26 mouse cellular contexts compared by ENCODE assay signal in genomic region chr5:116449522-116450225, GRCm38 (mm10). TPM values are rescaled to one million over a fixed set of nuclear protein-coding genes. Genes with fewer than 3 reads are reported as not detected.
DNase-seq lines count a peak whose midpoint lies in the region; ATAC-seq and TF ChIP-seq lines count a peak whose summit lies in the region.
"Had no signal": no experiment of that assay in that cellular context is flagged by ENCODE, and none has a peak within 500 bp of the region (broad histone marks: within the 10 kb centered on the region; RNA-seq: fewer than 3 reads in every experiment).

No protein-coding gene starts in this region.

- H3K4me1 ChIP-seq in E14TG2a.4 (replicated peaks; ENCODE audit: low read depth, low read length), result peaks cover 89% of the 10 kb centered on the region
- H3K4me1 ChIP-seq in heart, embryonic 14.5 days (ENCODE audit: control insufficient read depth in 2 of 2, insufficient read depth in 2 of 2, low read length in 2 of 2), result peaks cover 28 to 44% of the 10 kb centered on the region in 2 experiments
- H3K4me1 ChIP-seq: liver, embryonic 13.5 days had no signal

- H3K27ac ChIP-seq in heart, embryonic 14.5 days (replicated peaks in 1 of 2; ENCODE audit: control insufficient read depth in 1 of 2, insufficient read depth in 1 of 2, low read depth in 2 of 2, low read length in 2 of 2), result no peak overlapping the region
- H3K27ac ChIP-seq: embryonic facial prominence, embryonic 15.5 days; hindbrain, embryonic 14.5 days; kidney, postnatal 0 days; liver, embryonic 13.5 days; midbrain, embryonic 12.5 days had no signal

- no peak for ATAC-seq in heart, embryonic 14.5 days (ENCODE audit: insufficient number of reproducible peaks, insufficient read depth, low FRiP score, low read depth)
- ATAC-seq in cerebellum, adult (ENCODE audit: insufficient number of reproducible peaks, low FRiP score, low TSS enrichment), result no peak
- ATAC-seq: CD4-positive, CD25-positive, alpha-beta regulatory T cell, adult 4 months; inflammation-experienced regulatory T-cells, adult 6 months had no signal

- 11% methylated on average over 8 of the region's 8 CpGs for WGBS in heart, embryonic 14.5 days

- TF ChIP-seq CTCF in E14TG2a.4 (conservative IDR thresholded peaks at IDR 0.05; ENCODE audit: low read length), result no peak

- H3K9ac ChIP-seq in heart, embryonic 14.5 days (ENCODE audit: low read length), result no peak overlapping the region
- H3K9ac ChIP-seq: embryonic facial prominence, embryonic 15.5 days; hindbrain, embryonic 14.5 days; liver, embryonic 13.5 days; midbrain, embryonic 12.5 days had no signal

- no peaks in the 10 kb centered on the region; the same call in 1 of the 2 replicates for H3K27me3 ChIP-seq in E14TG2a.4 (ENCODE audit: insufficient read depth, low read length)
- no peaks in the 10 kb centered on the region for H3K27me3 ChIP-seq in heart, embryonic 14.5 days (ENCODE audit: control insufficient read depth, insufficient read depth, low read length)

- H3K4me3 ChIP-seq in E14TG2a.4 (replicated peaks; ENCODE audit: low read length), result peak overlapping the region; percentile 32
- H3K4me3 ChIP-seq in heart, embryonic 14.5 days (ENCODE audit: control insufficient read depth in 1 of 2, insufficient read depth in 1 of 2, low read depth in 1 of 2, low read length in 2 of 2), result no peak overlapping the region
- H3K4me3 ChIP-seq: embryonic facial prominence, embryonic 15.5 days; liver, embryonic 13.5 days; midbrain, embryonic 12.5 days had no signal

- peak; percentile 93 for DNase-seq in heart, adult 11 months
- no peak for DNase-seq in heart, postnatal 4 days
- peak; percentile 57 for DNase-seq in heart, adult 8-10 months (ENCODE audit: low spot score)
- no peak for DNase-seq in liver
- no peak for DNase-seq in kidney, postnatal 14 days
- DNase-seq: adrenal gland, adult 2 months; cerebellum, adult 8-10 months; cerebellum, postnatal 36 days; embryo, embryonic 11 days; gastrocnemius, postnatal 25 days; kidney, adult 18-20 months; left cerebral cortex, postnatal 4 days; liver, embryonic 13.5 days; lung, adult 2 months had no signal

- H3K36me3 ChIP-seq in E14TG2a.4 (ENCODE audit: insufficient read depth, low read length), result no peaks in the 10 kb centered on the region
- no peaks in the 10 kb centered on the region for H3K36me3 ChIP-seq in heart, embryonic 14.5 days (ENCODE audit: control insufficient read depth, insufficient read depth, low read length)
- H3K36me3 ChIP-seq: embryonic facial prominence, embryonic 15.5 days; liver, embryonic 13.5 days had no signal

- H3K4me2 ChIP-seq in heart, embryonic 14.5 days (ENCODE audit: low read length), result peak overlapping the region; percentile 31
- H3K4me2 ChIP-seq: hindbrain, embryonic 14.5 days; midbrain, embryonic 12.5 days had no signal

- no peaks in the 10 kb centered on the region for H3K9me3 ChIP-seq in E14TG2a.4 (ENCODE audit: low read length)
- H3K9me3 ChIP-seq in heart, embryonic 14.5 days (ENCODE audit: control insufficient read depth, low read length), result no peaks in the 10 kb centered on the region
- H3K9me3 ChIP-seq: embryonic facial prominence, embryonic 15.5 days; liver, embryonic 13.5 days; midbrain, embryonic 12.5 days had no signal

RNA-seq across cellular contexts. Expression of gene Hspb8, which starts 27.0 kb away (rescaled TPM):
- 10 to 100 TPM; 75.1 to 75.9 TPM for total RNA-seq in heart, postnatal 4 days (2021)
- total RNA-seq in heart, adult 8-10 months (2022), result 100 to 1,000 TPM; 427 to 604 (median 541) TPM
- 30.4 and 31.7 TPM in 2 replicates for polyA plus RNA-seq in heart, embryonic 14.5 days (2014; fragmentation: Nextera tagmentation; extraction: Ambion mirVana)
- total RNA-seq: MEL; monocyte, adult 5-6 weeks; neutrophil, adult 5-6 weeks had no signal
- polyA plus RNA-seq: CD4-positive, CD25-positive, alpha-beta regulatory T cell, adult 4 months; inflammation-experienced regulatory T-cells, adult 6 months had no signal

Comparison
In these comparisons a context has a peak if more than half of its experiments do, and no peak if none do; other contexts are left out.
1. DNase-seq: peak in heart, adult 11 months (single experiment) and heart, adult 8-10 months (single experiment); none in heart, postnatal 4 days (single experiment), liver (single experiment) and kidney, postnatal 14 days (single experiment).
2. RNA of gene Hspb8, which starts 27.0 kb away (total RNA-seq): 427 to 604 TPM in heart, adult 8-10 months; 75.1 to 75.9 TPM in heart, postnatal 4 days; every median in the first group is over 4 times any median in the second.